Mouse (Mus musculus): ENCODE results near the gene Prmt3.

Gene Prmt3

GRCm38 (mm10) chr7:49859820-49860219, 81.7 kb downstream of the Prmt3 start:
- DNase-seq = no peak

GRCm38 (mm10) chr7:49861196-49861595, 83.0 kb downstream of the Prmt3 start:
- DNase-seq = no peak

GRCm38 (mm10) chr7:49863753-49864152, 85.6 kb downstream of the Prmt3 start:
- DNase-seq = no peak

DNA sequence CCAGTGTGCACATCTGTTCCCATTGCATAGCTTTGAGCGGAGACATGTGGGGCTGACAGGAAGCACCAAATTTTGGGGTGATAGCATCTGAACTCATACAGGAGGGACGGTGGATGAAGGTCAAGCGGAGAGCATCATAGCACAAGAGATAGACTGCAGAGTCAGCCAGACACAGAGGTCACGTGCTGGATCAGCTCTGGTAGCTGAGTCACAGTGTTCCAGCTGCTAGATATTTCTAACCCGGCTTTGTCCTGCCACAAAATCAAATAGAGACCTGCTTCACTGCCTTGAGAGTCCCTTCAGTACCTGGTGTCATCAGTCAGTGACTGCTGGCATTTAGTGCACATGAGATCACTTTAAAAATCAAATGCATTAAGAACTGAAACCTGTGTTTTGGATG, 91.5 kb downstream of the Prmt3 start:
- DNase-seq = no peak

DNA sequence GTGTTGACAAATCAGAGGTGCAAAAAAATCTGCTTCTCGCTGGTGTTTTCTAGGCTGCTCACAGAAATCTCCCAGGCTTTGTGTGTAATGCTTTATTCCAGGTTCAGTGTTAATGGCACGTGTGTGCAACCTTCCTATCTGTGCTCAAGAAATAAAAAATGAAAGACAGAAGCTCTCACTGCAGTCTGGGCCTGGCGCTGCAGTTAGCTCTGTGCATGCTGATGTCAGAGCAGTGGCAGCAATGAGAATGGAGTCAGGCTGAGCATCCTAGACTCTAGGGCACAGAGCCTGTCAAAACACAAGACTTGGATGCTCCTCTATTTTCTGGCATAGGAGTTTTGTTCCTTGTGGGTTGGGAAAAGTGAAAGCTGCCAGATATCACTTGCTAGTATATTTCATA, 92.1 kb downstream of the Prmt3 start:
- no peak for DNase-seq

DNA sequence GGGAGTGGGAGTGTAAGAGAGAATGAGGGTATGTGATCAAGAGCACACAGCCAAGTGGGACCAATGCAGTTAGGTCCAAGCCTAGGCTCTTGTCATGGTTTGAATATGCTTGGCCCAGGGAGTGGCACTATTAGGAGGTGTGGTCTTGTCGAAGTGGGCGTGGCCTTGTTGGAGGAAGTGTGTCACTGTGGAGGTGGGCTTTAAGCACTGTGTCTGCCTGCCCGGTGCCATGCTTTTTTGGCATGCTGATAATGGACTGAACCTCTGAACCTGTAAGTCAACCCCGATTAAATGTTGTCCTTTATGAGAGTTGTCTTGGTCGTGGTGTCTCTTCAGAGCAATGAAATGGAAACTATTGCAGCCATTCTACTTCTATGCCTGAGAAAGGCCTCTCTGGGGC, 99.2 kb downstream of the Prmt3 start:
- no peak for DNase-seq

DNA sequence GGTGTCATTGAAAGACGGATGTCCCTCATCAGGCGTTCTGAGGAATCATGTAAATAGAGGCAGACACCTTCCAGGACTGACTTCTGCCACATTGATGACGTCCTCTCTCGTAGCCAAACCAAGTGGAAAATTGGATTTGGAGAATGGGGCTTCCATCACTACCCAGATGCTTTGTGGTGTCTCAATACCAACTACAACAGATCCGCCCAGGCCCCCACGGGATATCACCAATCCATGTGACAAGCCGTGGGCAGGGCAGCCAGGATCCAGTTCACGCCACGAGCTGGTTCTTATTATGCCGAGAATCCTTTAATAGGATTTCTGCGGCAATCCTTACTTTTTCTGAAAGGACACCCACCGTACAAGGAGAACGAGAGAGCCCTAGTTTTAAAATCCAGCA, 100.9 kb downstream of the Prmt3 start:
- DNase-seq = no peak

GRCm38 (mm10) chr7:49879998-49880707, 102.0 kb downstream of the Prmt3 start:
- DNase-seq = no peak

GRCm38 (mm10) chr7:49882288-49882687, 104.1 kb downstream of the Prmt3 start:
- peak; percentile 36 to 65 for DNase-seq

GRCm38 (mm10) chr7:49882694-49883389, 104.7 kb downstream of the Prmt3 start:
- no peak for DNase-seq

GRCm38 (mm10) chr7:49887776-49888390, 109.7 kb downstream of the Prmt3 start:
- DNase-seq = no peak

GRCm38 (mm10) chr7:49894786-49895185, 116.6 kb downstream of the Prmt3 start:
- no peak for DNase-seq

DNA sequence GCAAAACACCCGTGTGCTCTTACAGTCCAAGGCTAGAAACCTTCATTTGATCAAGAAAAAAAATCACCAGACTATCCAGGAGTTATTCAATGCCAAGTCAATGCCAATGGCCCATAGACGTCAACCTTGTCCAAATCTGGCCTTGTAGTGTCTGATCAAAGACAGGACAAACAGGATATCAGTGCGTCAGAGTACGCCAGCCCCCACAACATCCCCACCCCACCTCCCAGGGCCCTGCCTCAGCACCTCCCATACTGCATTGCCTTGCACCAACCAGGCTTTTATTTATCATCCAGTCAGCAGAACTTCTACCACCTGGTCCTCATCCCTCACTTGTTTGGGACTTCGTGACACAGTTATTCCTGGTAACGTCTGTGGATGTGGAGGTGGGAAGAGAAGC, 117.2 kb downstream of the Prmt3 start:
- DNase-seq = no peak

GRCm38 (mm10) chr7:49902003-49902552, 123.9 kb downstream of the Prmt3 start:
- no peak for DNase-seq

- DNase-seq = no peak
Observed at GRCm38 (mm10) chr7:49907191-49908171, 129.3 kb downstream of the Prmt3 start.
